Mouse (Mus musculus): ENCODE measurements around the gene Rai1. TPM values are rescaled to one million over a fixed set of nuclear protein-coding genes. Genes with fewer than 3 reads are reported as not detected.
A peak's percentile ranks its signal among the peaks of the same experiment; 100 is the strongest.

The Rai1 gene
- polyA plus RNA-seq, 1 experiment from 2014 or later: 18.2 TPM

GRCm38 (mm10) chr11:60099555-60100186, 5.1 kb upstream of the Rai1 start:
- Histone ChIP-seq H3K9ac (no peak overlapping the region), H3K27ac (replicated peaks) (0 out of 2 replicates have a peak overlapping the region, but pooled peaks have one; percentile 3), H3K4me2 (no peak overlapping the region), H3K4me3 (no peak overlapping the region), H3K27me3 (replicated peaks) (no peaks in the 10 kb centered on the region), H3K9me3 (no peaks in the 10 kb centered on the region), H3K4me1 (peaks cover 61% of the 10 kb centered on the region), H3K36me3 (no peaks in the 10 kb centered on the region)
- ATAC-seq (ENCODE audit: extremely low read depth, insufficient number of reproducible peaks, low FRiP score, low TSS enrichment): no peak
- WGBS: 38% methylated on average over 8 of the region's 8 CpGs

GRCm38 (mm10) chr11:60100827-60101555, 3.8 kb upstream of the Rai1 start:
- WGBS: 66% methylated on average over 4 of the region's 4 CpGs
- no peaks in the 10 kb centered on the region for H3K27me3 ChIP-seq (replicated peaks)
- H3K9ac ChIP-seq: no peak overlapping the region
- no peak for ATAC-seq (ENCODE audit: extremely low read depth, insufficient number of reproducible peaks, low FRiP score, low TSS enrichment)
- peaks cover 48% of the 10 kb centered on the region for H3K4me1 ChIP-seq
- H3K36me3 ChIP-seq: no peaks in the 10 kb centered on the region
- H3K4me3 ChIP-seq: no peak overlapping the region
- H3K27ac ChIP-seq (replicated peaks): peak overlapping the region; percentile 29; the same call in 1 of the 2 replicates
- H3K4me2 ChIP-seq: no peak overlapping the region
- no peaks in the 10 kb centered on the region for H3K9me3 ChIP-seq

GRCm38 (mm10) chr11:60101986-60102385, 2.8 kb upstream of the Rai1 start:
- no peak overlapping the region for H3K9ac ChIP-seq
- H3K4me2 ChIP-seq: no peak overlapping the region
- WGBS: 78% methylated on average over 4 of the region's 4 CpGs
- no peaks in the 10 kb centered on the region for H3K9me3 ChIP-seq
- no peaks in the 10 kb centered on the region for H3K36me3 ChIP-seq
- peaks cover 50% of the 10 kb centered on the region for H3K4me1 ChIP-seq
- no peak overlapping the region for H3K27ac ChIP-seq (replicated peaks)
- no peaks in the 10 kb centered on the region for H3K27me3 ChIP-seq (replicated peaks)
- no peak for ATAC-seq (ENCODE audit: extremely low read depth, insufficient number of reproducible peaks, low FRiP score, low TSS enrichment)
- H3K4me3 ChIP-seq: no peak overlapping the region

GRCm38 (mm10) chr11:60102664-60103063, 2.1 kb upstream of the Rai1 start:
- Histone ChIP-seq H3K4me2 (no peak overlapping the region), H3K4me3 (no peak overlapping the region)
- no peak for ATAC-seq (ENCODE audit: extremely low read depth, insufficient number of reproducible peaks, low FRiP score, low TSS enrichment)

GRCm38 (mm10) chr11:60103567-60103966, 1.2 kb upstream of the Rai1 start:
- H3K27me3 ChIP-seq (replicated peaks): no peaks in the 10 kb centered on the region
- H3K27ac ChIP-seq (replicated peaks): no peak overlapping the region
- H3K9me3 ChIP-seq: no peaks in the 10 kb centered on the region
- no peak overlapping the region for H3K9ac ChIP-seq
- ATAC-seq (ENCODE audit: extremely low read depth, insufficient number of reproducible peaks, low FRiP score, low TSS enrichment): no peak
- no peak overlapping the region for H3K4me2 ChIP-seq
- H3K36me3 ChIP-seq: no peaks in the 10 kb centered on the region
- no peak overlapping the region for H3K4me3 ChIP-seq
- H3K4me1 ChIP-seq: peaks cover 66% of the 10 kb centered on the region
- 84% methylated on average over 7 of the region's 7 CpGs for WGBS

More at GRCm38 (mm10) chr11:60102664-60103063, 2.1 kb upstream of the Rai1 start:
- Histone ChIP-seq H3K4me1 (peaks cover 57% of the 10 kb centered on the region), H3K9me3 (no peaks in the 10 kb centered on the region), H3K27me3 (replicated peaks) (no peaks in the 10 kb centered on the region), H3K27ac (replicated peaks) (peak overlapping the region; percentile 50), H3K36me3 (no peaks in the 10 kb centered on the region), H3K9ac (no peak overlapping the region)
- WGBS: 47% methylated on average over 6 of the region's 6 CpGs

GRCm38 (mm10) chr11:60105593-60106542, 1.1 kb downstream of the Rai1 start:
- Histone ChIP-seq H3K36me3 (no peaks in the 10 kb centered on the region), H3K9ac (peak overlapping the region; percentile 99), H3K4me3 (peak overlapping the region; percentile 88), H3K27me3 (replicated peaks) (no peaks in the 10 kb centered on the region), H3K4me2 (peak overlapping the region; percentile 81), H3K4me1 (peaks cover 73% of the 10 kb centered on the region), H3K27ac (replicated peaks) (peak overlapping the region; percentile 99), H3K9me3 (no peaks in the 10 kb centered on the region)
- under 1% methylated on average over 87 of the region's 88 CpGs for WGBS
- peak; percentile 7; the same call in 1 of the 2 replicates for ATAC-seq (ENCODE audit: extremely low read depth, insufficient number of reproducible peaks, low FRiP score, low TSS enrichment)

- H3K9ac ChIP-seq: peak overlapping the region; percentile 99
- H3K4me3 ChIP-seq: peak overlapping the region; percentile 88
- H3K9me3 ChIP-seq: no peaks in the 10 kb centered on the region
- under 1% methylated on average over 14 of the region's 14 CpGs for WGBS
- peak overlapping the region; percentile 99 for H3K27ac ChIP-seq (replicated peaks)
- no peaks in the 10 kb centered on the region for H3K27me3 ChIP-seq (replicated peaks)
- ATAC-seq (ENCODE audit: extremely low read depth, insufficient number of reproducible peaks, low FRiP score, low TSS enrichment): peak; percentile 17; the same call in 1 of the 2 replicates
- no peaks in the 10 kb centered on the region for H3K36me3 ChIP-seq
- H3K4me2 ChIP-seq: peak overlapping the region; percentile 81
- H3K4me1 ChIP-seq: peaks cover 74% of the 10 kb centered on the region
Observed at GRCm38 (mm10) chr11:60106543-60107110, 1.8 kb downstream of the Rai1 start.

- WGBS: 78% methylated on average over 3 of the region's 3 CpGs
- peak overlapping the region; percentile 88; the same call in 1 of the 2 replicates for H3K4me3 ChIP-seq
- H3K27me3 ChIP-seq (replicated peaks): no peaks in the 10 kb centered on the region
- no peak for ATAC-seq (ENCODE audit: extremely low read depth, insufficient number of reproducible peaks, low FRiP score, low TSS enrichment)
- peaks cover 76% of the 10 kb centered on the region for H3K4me1 ChIP-seq
- no peaks in the 10 kb centered on the region for H3K9me3 ChIP-seq
- no peaks in the 10 kb centered on the region for H3K36me3 ChIP-seq
- peak overlapping the region; percentile 99 for H3K27ac ChIP-seq (replicated peaks)
- H3K9ac ChIP-seq: peak overlapping the region; percentile 99
- peak overlapping the region; percentile 81 for H3K4me2 ChIP-seq
Observed at GRCm38 (mm10) chr11:60107449-60107848, 2.6 kb downstream of the Rai1 start.

GRCm38 (mm10) chr11:60108631-60109172, 3.9 kb downstream of the Rai1 start:
- peak overlapping the region; percentile 99 for H3K27ac ChIP-seq (replicated peaks)
- peak overlapping the region; percentile 71 for H3K9ac ChIP-seq
- no peak for ATAC-seq (ENCODE audit: extremely low read depth, insufficient number of reproducible peaks, low FRiP score, low TSS enrichment)
- H3K4me1 ChIP-seq: peaks cover 78% of the 10 kb centered on the region
- WGBS: 30% methylated on average over 5 of the region's 5 CpGs
- H3K36me3 ChIP-seq: no peaks in the 10 kb centered on the region
- no peaks in the 10 kb centered on the region for H3K27me3 ChIP-seq (replicated peaks)
- H3K9me3 ChIP-seq: no peaks in the 10 kb centered on the region
- peak overlapping the region; percentile 81 for H3K4me2 ChIP-seq
- H3K4me3 ChIP-seq: no peak overlapping the region

- H3K9ac ChIP-seq: peak overlapping the region; percentile 57; the same call in 1 of the 2 replicates
- no peak overlapping the region for H3K4me3 ChIP-seq
- H3K9me3 ChIP-seq: no peaks in the 10 kb centered on the region
- 63% methylated on average over 5 of the region's 5 CpGs for WGBS
- H3K36me3 ChIP-seq: no peaks in the 10 kb centered on the region
- H3K27ac ChIP-seq (replicated peaks): 0 out of 2 replicates have a peak overlapping the region, but pooled peaks have one; percentile 99
- no peaks in the 10 kb centered on the region for H3K27me3 ChIP-seq (replicated peaks)
- no peak for ATAC-seq (ENCODE audit: extremely low read depth, insufficient number of reproducible peaks, low FRiP score, low TSS enrichment)
- peaks cover 86% of the 10 kb centered on the region for H3K4me1 ChIP-seq
- no peak overlapping the region for H3K4me2 ChIP-seq
Observed at GRCm38 (mm10) chr11:60110386-60110785, 5.6 kb downstream of the Rai1 start.
